Mouse (Mus musculus): ENCODE measurements around the gene Stat4.

DNA sequence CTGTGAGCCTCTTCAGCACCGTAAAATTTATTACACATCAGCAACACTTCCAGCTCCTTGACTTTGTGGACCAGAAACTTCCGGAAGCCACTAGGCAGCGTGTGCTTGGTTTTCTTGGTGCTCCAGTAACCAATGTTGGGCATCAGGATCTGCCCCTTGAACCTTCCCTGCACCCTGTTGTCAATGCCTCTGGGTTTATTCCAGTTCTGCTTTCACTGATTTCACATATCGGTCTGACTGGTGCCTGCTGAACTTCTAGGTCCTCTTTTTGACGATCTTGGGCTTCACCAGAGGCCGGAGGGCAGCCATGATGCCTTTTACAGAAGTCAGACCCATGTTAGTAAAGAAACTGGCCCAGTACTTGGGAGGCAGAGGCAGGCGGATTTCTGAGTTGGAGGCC lies 48.6 kb upstream of the Stat4 start:
- TF ChIP-seq CTCF (IDR thresholded peaks at IDR 0.05; ENCODE audit: extremely low read depth, insufficient read depth, insufficient read length, insufficient replicate concordance) (no peak), POLR2A (IDR thresholded peaks at IDR 0.05; ENCODE audit: low read depth, low read length) (no peak)
